Mouse (Mus musculus) embryonic fibroblast, embryonic 13.5 days (primary cell): ENCODE measurements around the gene Atp5f1.

ENCODE experiments used
- CTCF ChIP-seq: IDR thresholded peaks from 2 replicates; pipeline ENCODE4 v1.5.1; 2011; ENCODE audit warnings: mild to moderate bottlenecking, control low read depth, low read length, moderate library complexity, borderline replicate concordance; ENCODE audit not compliant: insufficient read depth
- POLR2A ChIP-seq: IDR thresholded peaks from 2 replicates; pipeline ENCODE4 v1.6.1; 2011; ENCODE audit warnings: low read depth, mild to moderate bottlenecking, control low read depth, low read length, moderate library complexity

- TF ChIP-seq CTCF = no peak
- no peak for TF ChIP-seq POLR2A
These were observed 801 bp upstream of the Atp5f1 start for GRCm38 (mm10) chr3:105960700-105961099.
